Mouse (Mus musculus) urinary bladder, postnatal 25 days (tissue): ENCODE measurements at regions not wholly inside any gene's neighbourhood (a gene's known extent, or its start where the extent isn't known, plus 50 kb on each side); places are given as distances from the start of the nearest gene placed in this dataset.

Source experiments
- DNase-seq: peaks from one replicate; pipeline ENCODE4 v3.0.0; 2022; ENCODE audit warnings: low spot score

DNA sequence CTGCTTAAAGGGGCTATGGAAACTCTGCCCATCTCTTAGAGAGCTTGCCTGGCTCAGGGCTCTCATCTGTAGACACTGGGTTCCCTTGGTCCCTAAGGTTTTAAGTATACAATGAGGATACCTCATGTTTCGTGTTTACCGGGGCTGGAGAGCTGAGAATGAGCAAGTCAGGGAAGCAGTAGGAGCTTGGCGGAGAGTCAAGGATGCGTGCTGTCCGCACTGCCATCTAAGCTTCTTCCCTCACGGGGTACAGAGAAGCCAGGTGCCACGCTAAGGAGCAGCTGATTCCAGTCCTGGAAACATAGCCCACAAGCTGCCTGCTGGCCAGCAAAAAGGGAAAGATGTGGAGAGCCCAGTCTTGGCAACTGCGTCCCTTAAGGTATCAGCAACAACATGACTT is 55.0 kb upstream of the Ttc34 start:
- no peak for DNase-seq

DNA sequence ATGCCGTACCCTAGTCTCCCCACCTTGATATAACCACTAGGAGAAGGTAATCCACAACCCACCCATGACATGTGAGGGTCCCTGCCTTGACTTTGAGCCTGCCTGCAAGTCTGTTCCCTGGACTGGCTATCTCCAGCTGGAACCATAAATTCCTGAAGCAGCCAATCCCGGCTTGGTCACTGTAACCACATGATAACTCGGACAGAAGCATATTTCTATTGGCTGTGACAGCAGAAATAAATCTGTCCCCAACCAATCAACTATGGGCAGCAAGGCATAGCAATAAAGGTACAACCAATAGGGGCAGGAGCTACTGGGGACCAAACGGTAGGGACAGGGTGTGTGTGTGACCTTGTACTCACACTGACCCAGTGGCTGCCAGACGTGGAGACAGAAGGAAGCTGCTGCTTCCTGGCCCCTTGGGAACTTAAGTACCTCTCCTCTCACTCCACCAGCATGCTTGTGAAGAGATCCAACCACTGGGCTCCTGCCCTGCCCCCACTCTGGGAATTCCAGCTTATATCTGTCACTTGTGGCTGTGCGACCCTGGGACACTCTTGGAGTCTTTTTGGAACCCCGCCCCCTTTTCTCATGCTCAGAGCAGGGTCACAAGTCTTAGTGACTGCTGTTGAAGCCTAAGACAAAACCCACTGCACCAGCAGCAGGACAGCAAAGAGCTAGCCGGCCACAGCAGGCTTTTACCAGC is 51.8 kb upstream of the Ttc34 start:
- no peak for DNase-seq

DNA sequence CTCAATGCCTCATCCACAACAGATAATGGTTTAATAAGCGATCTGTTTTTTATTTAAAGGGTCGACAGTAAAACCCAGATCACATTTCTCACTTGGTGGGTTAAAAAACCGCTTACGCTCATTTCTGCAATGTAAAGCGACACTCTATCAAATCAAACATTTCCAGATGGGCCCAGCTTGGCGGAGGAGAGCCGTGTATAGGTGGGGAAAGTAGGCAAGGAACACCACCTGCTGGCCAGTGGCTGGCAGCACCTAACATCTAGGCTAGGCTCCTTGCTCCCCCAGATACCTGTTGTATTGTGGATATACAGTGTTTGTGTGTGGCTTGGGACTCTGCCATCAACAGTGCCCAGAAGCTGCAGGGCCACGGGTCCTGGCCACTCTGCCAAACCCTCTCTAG is 50.1 kb upstream of the Ttc34 start:
- no peak for DNase-seq
